Mouse (Mus musculus) mouse trophoblast stem cell (cell line): ENCODE measurements around the gene Ntpcr.

ENCODE experiments used
- in situ Hi-C, 2 experiments: fragments of 300-500 bp; cut with MseI, MboI; formaldehyde crosslinking; loops; 2 replicates in 1 of 2; 3 replicates in 1 of 2; pipeline ENCODE4 v1.15.1; 2025

Ntpcr gene

DNA sequence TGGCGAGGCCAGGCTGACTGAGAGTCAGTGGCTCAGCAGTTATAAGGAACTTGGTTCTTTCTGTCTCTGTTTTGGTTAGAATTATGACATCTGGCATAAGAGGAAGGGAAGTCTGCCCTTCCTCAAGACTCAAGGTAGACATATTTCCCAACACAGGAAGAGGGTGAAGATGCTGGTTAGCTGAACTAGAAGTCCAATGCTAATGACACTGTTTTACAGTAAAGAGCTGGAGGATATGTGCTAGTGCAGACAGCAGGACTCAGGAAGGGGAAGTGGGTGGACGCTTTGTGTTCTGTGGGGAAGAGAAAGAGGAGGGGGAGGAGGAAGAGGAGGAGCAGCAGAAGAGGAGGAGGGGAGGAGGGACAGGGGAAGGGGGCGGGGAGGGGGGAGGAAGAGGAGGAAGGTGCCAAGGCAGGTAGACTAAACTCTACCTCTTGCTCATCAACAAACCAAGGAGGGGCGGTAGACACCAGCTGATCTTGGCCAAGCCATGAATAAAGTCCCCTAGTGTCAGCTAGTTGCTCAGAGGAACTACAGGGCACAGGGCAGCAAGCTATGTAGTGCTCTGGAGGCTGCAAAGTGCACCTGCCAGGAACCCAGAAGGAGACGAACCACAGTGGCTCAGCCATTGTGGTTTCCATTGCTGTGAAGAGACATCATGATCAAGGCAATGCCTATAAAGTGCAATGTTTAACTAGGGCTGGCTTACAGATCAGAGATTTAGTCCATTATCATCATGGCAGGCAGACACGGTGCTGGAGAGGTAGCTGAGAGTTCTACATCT is 4.5 kb upstream of the Ntpcr start:
- in situ Hi-C loops, result no loop called here

DNA sequence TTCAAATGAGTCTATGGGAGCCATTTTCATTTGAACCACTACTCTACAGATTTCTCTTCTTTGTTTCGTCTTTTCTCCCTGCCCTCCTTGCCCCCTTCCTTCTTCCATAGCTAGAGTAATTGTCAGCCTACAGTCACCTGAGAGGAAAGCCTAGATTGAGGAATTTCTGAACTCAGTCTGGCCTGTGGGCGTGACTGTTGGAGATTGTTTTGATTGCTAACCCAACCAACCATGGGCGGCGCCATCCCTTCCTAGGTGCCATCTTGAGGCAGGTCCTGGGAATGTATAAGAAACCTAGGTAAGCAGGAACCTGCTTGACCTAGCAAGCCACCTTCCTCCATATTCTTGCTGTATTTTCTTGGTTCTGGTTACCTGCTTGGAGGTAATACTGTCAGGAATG is 3.6 kb upstream of the Ntpcr start:
- in situ Hi-C loops, result no loop called here

DNA sequence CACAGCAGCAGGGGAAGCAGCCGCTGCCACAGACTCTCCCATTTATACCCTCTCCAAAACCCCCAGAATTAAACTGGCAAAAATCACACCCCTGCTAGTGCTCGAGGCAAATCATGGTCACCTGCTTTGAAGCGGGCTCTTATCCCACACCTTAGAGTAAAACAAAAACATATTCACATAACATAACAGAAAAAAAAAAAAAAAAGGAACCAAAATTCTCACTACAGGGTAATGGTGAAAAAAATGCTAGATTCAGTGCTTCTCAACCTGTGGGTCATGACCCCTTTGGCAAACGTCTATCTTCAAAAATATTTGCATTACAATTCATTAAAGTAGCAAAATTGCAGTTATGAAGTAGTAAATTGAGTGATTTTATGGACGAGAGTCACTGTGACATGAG is 2.8 kb upstream of the Ntpcr start:
- in situ Hi-C loops, result no loop called here

DNA sequence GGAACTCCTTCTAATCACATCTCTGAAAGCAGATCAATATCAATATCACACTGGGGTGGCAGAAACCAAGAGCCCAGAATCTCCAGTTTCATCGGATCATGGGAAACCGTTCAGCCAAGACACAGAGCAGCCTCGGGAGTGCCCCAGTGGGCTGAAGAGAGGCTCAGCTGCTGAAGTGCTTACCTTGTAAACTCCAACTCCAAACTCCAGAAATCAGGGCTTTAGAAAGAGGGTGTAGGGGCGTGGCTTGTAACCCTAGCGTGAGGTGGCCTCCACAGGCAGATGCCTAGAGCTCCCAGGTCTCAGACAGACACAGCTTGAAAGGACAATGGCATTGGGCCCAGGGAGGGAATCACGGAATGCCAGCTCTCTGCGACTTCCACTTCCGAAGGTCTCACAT is 2.0 kb upstream of the Ntpcr start:
- in situ Hi-C loops, result no loop called here

DNA sequence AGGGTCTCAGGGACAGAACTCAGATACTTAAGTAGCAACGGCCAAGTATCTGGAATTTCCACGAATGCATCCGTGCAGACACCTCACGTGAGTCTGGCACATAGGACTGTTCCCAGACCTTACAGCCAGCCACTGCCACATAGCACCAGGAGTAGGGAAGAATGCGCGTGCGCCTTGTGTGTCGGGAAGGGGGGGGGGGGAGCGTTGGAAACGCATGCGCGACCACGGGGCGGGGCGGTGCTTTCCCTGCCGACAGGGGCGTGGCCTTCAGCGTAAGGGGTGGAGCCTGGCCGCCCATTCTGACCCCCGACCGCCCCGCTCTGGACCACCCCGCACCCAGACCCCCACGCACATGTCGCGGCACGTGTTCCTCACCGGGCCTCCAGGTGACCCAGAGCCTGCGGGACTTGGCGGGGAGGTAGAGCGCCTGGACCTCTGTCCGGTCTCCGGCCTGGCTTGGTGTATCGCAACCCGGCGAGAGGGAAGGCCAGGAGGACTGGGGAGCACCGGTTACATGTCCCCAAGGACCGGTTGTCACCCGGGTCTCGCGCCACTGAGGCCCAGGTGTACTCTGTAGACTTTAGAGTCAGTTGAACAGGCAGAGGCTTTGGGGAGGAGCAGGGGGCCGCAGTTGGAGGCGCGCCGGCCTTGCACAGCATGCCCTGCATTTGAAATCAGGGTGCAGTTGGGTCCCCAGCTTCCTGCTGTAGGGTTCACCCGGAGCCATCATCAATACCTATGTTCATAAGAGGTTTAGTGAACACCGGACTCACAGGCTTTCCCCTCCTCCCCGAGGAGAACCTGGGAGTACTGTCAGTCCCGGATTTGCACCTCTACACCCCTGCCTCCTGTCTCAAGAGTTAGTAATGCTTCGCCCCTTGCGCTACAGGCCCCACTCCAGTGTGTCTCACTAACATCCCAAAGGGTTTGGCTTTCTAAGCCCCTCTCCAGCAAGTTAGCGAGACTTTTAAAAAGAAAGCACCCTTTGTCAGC is 4.5 kb downstream of the Ntpcr start:
- in situ Hi-C loops, result no loop called here

DNA sequence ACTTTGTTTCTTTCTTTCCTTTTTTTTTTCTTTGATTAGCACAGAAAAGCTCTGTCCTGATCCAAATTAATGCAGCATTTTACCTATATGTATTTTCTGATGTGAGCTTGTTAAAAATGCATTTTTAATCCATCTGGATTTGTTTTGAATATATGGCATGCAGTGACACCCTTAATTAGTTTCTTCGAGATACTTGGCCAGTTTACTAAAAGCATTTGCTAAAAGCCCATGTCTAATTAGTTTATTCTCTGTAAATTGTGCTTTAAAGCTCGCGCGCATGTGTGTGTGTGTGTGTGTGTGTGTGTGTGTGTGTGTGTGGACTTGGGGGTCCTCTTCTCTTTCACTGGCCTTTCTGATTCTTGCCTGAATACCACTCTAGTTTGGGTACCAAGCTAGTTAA is 9.2 kb downstream of the Ntpcr start:
- in situ Hi-C loops, result no loop called here

DNA sequence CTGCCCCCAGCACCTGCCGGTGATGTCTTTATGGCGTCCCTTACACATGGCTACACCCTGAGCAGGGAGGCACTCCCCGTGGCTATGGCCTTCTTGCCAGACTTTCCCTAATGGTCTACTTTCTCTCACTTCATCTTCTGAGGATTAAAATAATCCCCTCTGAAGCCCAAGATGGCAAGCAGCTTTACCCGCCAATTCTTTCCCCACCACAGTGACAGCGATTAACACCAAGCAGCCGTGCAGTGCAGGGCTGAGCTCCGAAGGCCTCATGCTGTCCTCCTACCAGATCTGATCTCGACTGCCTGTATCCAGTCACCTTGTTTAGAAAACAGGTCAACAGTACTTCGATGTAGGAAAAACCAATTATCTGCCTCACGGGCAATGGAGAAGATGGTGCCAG is 10.9 kb downstream of the Ntpcr start:
- in situ Hi-C loops, result no loop called here

DNA sequence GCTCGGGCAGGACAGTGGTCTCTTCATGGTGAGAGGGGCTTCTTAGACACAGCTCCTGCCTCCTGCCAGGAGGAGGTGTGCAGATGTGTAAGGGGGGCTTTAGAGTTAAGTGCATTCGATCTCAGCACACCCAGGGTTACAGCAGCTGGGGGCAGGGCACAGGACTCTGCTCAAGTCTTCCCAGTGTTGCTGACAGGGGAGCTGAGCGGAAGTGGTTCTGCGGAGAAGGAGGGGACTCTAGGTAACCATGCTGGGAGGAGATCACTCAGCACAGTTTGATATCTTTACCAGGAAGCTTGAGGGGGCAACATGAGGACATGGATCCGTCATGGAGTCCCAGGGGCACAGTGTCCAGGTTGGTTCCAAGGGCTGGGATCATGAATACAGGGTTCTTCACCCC is 11.6 kb downstream of the Ntpcr start:
- in situ Hi-C loops, result no loop called here

DNA sequence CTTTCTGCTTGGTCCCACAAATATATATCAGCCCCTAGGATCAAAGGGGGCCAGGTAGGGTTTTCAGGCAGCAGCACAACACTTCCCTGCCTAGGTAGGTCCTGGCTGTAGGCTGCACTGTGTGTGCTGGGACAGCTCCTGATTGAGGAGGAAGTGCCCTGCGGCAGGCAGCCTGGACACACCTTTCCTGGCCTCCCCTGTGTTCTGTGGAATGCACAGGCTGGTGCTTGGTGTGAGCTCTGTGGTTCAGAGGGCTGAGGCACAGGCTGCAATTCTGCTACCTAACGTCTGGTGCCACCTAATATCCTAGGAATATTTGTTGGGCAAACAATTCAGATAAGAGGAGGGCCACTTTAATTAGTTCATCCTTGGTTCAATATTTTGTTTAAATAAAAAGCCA is 12.1 kb downstream of the Ntpcr start:
- in situ Hi-C loops, result no loop called here

DNA sequence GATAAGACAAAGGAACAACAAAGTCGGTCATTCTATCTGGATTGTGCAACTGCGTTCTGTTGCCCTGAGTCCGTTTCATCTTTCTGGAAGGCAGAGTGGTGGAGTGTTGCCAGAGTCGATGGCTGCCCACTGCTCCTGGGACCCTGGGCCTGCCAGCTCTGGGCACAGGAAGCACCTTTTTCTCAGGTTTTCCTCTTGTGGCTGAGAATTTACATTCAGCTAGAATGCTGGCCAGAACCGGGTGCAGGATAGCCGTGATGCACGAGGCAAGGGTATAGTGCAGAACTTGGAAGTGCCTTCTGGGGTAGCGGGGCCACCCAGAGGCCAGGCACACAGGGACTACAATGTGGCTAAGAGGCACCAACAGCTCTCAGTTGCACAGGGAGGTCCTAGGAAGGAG is 12.6 kb downstream of the Ntpcr start:
- in situ Hi-C loops, result no loop called here

DNA sequence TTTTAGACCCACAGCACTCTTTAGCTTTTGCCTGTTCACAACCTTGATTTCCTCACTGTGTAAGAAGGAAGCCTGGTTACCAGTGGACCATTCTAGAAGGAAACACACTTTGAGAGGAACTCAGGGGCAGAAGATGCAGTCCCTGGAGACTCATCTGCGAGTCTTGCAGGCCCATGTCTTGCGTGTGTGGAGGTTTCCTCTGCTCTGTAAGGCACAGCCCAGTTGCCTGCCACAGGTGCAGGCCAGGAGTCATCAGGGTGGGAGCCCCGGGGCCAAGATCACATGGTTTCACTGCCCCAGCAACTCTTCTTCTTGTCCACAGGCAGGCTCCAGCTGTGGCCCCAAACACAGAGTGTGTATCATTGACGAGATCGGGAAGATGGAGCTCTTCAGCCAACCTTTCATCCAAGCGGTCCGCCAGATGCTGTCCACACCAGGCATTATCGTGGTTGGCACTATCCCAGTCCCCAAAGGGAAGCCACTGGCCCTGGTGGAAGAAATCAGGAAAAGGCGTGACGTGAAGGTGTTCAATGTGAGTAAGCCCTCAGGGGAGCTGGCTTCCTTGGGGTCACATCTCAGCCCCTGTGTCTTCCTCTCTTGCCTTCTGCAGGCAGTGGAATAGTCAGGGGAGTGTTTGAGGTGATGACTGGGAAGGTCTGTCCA is 15.3 kb downstream of the Ntpcr start:
- in situ Hi-C loops, result no loop called here

DNA sequence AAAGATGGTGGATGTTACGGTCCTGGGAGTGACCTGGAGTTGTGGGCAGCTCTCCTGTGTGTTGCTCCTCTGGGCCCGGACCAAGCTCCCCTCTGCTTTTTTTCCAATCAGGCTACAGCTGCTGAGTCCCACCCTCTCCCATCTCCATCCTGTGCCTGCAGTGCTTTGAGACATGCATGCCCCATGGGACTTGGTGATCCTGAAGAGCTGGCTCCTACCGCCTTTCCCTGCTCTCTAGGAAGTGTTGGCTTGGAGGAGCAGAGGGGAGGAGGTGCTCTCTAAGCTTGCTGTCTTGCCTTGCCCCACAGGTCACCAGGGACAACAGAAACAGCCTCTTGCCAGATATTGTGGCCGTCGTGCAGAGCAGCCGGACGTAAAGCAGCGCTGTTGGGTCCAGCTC is 17.6 kb downstream of the Ntpcr start:
- in situ Hi-C loops, result no loop called here

DNA sequence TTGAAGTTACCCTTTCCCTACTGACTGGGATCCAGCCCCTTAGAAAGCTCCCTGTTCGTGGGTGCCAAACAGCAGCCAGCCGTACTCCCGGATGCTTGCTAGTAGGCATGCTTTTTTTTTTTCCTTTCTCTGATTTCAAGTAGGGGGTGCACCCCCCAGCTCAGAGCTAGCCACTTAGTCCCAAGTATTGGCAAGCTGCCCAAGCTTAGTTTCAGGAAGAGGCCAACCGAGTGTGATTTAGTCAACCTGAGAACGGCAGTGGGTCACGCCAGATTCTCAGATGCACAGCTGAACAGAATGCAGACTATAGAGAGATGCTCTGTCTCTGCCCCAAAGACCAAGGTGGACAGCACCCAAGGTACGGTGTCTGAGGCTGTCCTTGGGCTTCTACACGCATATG is 21.1 kb downstream of the Ntpcr start:
- in situ Hi-C loops, result no loop called here

DNA sequence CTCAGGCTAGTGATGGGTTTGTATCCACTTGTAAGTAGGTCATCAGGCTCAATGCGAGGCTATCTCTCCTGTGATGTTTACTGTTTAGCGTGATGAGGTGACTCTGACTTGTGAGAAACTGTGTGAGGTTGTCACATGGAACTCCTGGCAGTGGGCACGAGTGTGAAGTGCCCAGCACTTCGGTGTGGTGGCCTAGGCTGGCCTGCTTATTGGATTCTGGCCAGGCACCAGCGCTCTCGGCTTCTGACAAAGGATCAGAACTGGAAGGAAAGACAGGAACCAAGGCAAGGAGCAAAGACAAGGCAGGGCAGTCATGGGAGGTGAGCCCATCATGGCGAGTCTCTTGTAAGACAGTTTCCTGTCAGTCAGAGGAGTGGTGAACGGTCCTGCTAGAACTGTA is 26.1 kb downstream of the Ntpcr start:
- in situ Hi-C loops, result no loop called here

DNA sequence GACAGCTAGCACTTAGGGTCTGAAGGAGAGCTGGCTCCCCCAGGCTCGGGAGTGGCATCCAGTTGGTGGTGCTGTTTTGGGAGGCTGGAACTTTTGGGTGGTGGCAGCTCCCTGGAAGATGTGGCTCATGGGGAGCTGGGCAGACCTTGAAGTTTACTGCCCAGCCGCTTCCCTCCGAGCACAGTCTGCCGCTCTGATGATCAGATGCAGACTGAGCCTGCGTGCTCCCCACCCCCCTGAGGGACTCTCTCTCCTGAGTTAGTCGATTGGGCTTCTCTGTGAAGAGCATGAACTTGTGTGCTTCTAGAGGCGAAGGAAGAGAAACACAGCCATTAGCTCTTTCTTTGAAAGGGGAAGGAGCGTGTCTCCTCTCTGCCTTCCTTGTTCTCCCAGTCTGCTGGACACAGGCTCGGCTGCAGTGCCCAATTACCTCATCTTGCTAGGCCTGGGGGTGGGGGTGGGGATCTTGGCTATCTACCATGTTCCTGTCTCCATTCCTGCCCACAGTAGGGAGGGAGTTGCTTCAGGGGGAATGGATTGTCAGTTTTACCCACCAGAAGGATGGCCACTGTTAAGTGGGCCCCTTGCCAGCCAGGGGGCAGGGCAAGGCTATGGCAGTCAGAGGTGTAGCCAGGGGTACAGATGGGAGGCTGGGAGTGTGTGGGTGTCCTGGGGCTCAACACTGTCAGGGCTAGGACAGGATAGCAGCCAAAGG is 26.8 kb downstream of the Ntpcr start:
- in situ Hi-C loops, result no loop called here

DNA sequence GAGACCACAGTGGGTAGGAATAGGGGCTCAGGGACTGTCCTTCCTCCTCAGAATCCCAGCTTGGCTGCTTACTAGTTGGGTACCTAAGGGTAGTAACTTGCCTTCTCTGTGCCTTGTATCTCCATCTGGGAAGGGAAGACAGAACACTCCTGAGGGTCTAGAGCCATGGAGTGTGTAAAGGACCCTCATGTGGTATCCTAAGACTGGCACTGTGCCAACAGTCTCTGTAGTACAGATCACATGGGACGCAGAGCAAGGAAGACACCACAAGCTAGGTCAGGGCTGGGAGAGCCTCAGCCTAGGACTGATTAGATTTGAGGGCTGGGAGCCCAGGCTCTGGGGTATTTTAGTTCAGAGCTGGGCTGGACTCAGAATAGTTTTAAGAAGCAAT is 27.3 kb downstream of the Ntpcr start:
- in situ Hi-C loops, result no loop called here

DNA sequence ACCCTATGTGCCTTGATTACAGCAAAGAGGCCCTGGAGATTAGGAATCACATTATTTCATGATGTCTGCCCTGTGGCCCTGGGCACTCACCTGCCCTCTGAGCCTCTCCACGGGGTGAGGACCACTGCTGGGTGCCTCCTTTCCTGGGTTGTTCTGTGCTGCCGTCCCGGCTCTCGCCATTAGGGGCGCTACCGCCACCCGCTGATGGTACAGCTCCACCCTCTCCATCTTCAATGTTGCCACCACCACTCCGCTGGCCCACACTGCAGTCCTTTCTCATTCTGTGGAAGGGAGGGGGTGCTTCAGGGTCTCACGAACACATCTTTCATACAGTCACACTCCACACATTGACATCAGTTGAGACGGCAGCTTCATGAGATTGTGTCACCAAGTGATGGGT is 29.3 kb downstream of the Ntpcr start:
- in situ Hi-C loops, result no loop called here

DNA sequence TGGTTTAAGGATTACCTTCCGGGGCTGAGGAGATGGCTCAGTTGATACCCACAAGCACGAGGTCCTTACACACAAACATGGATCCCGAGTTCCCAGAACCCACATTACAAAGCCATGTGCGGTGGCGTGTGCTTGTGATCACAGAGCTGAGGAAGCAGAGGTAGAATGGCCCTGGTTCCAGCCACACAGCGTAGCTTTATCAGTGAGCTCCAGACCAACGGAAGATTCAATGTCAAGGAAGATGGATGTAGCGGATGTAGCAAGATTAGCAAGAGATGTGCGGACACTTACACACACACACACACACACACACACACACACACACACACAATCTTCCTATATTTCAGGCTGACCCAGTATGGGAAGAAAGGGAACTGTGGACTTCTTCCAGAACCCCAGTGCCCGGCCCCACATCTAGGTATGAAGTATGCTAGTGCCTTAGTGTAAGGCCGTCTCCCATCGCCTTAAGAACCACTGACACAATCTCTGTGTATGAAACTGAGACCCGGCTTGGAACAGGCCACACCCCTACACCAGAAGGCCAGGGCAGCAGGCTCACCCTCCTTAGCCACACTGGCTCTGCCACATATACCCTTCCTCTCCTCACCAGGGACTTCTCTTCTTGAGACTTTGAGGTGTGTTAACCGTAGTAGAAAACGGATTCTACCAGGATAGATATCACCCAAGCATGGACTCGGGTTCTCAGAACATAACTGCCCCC is 33.5 kb downstream of the Ntpcr start:
- in situ Hi-C loops, result no loop called here

DNA sequence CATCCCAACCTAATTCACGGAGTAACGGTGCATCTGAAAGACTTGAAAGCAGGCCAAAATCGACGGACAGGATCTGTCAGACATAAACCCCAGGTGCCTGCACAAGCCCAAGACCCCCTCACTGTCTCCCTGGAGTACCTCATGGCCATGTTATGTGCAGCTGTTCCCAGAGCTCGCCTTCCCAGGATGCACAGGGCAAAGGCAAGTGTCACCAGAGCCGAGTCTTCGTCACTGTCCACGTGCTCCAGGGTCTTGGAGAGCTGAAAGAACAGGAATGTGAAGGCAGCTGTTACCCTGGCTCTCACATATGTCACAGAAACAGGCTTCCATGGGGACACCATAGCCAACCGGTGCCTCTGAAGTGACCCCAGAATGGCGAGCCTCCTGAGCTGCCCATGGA is 38.3 kb downstream of the Ntpcr start:
- in situ Hi-C loops, result no loop called here

DNA sequence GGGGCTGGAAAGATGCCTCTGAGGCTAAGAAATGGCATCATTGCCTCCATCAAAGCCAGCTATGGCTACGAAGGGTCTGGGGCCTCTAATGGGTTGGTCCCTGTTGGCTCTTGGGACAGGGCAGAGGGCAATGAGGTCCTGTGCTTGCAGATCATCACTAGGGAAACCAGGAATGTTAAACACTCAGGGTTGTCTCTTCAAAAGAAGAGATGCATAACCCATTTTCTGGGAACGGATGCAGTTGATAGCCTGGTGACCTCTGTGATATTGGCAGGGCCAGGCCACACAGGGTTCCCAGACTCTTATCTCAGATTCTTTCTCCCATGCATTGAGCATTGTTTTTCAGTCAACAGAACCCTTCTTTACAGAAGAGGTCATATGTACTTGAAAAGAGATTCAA is 42.5 kb downstream of the Ntpcr start:
- in situ Hi-C loops, result no loop called here

DNA sequence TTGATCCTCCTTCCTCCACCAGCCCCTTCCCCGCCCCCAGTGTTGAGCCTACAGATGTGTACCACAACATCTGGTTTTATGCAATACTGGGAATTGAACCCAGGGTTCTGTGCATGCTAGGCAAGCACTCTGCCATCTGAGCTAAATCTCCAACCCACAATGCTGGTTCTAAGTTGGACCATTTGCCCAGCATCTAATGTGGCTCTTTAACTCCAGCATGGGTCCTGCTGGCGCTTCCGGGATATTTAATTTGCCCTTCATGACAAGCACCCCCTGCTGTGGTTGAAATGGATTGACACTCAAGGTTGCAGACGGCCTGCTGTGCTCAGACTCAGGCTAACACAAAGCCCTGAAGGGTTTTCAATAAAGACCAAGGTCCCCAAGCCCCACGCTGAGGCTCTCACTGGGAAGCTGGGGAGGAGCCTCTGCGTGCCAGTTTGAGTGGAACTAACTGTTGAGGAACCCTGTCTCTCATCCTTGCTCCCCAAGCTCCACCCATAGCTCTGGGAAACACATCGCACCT is 43.6 kb downstream of the Ntpcr start:
- in situ Hi-C loops, result no loop called here
